Mouse (Mus musculus) myocyte (in vitro differentiated cells): ENCODE data around the gene Lamb3. TPM values are rescaled to one million over a fixed set of nuclear protein-coding genes. Genes with fewer than 3 reads are reported as not detected.

ENCODE experiments used
- H3K27me3 ChIP-seq: one replicate; pipeline ENCODE4 v1.6.1; 2011; ENCODE audit not compliant: control insufficient read depth, insufficient read depth, insufficient read length
- H3K36me3 ChIP-seq: one replicate; pipeline ENCODE4 v1.6.1; 2011; ENCODE audit not compliant: control insufficient read depth, insufficient read depth
- H3K4me2 ChIP-seq: one replicate; pipeline ENCODE4 v1.6.1; 2011; ENCODE audit warnings: low read depth, control low read depth
- H3K4me3 ChIP-seq: one replicate; pipeline ENCODE4 v1.5.1; 2011; ENCODE audit warnings: mild to moderate bottlenecking, control low read depth, moderate library complexity
- H3K79me2 ChIP-seq: one replicate; pipeline ENCODE4 v1.6.1; 2011; ENCODE audit not compliant: control insufficient read depth, insufficient read depth
- H3ac ChIP-seq: one replicate; pipeline ENCODE4 v1.6.1; 2011; ENCODE audit not compliant: control insufficient read depth, insufficient read length
- CEBPB ChIP-seq: IDR thresholded peaks from 2 replicates; pipeline ENCODE4 v1.6.1; 2011; ENCODE audit warnings: mild to moderate bottlenecking, moderate library complexity; ENCODE audit not compliant: poor library complexity, insufficient read depth, severe bottlenecking
- E2F4 ChIP-seq: IDR thresholded peaks from one replicate; pipeline ENCODE4 v1.6.1; 2011; ENCODE audit warnings: mild to moderate bottlenecking, control low read depth, moderate library complexity; ENCODE audit not compliant: insufficient read depth
- MAX ChIP-seq: IDR thresholded peaks from one replicate; pipeline ENCODE4 v1.6.1; 2011; ENCODE audit warnings: low read depth, mild to moderate bottlenecking, control low read depth
- MYOD1 ChIP-seq, 3 experiments: IDR thresholded peaks; one replicate each; pipeline ENCODE4 v1.6.1; 2011; ENCODE audit warnings: control low read depth in 2 of 3, low read depth in 2 of 3, mild to moderate bottlenecking in 2 of 3, moderate library complexity in 1 of 3; ENCODE audit not compliant: insufficient read length in 2 of 3, control insufficient read depth in 1 of 3
- MYOG ChIP-seq, 3 experiments: IDR thresholded peaks; one replicate each; pipeline ENCODE4 v1.6.1; 2011; ENCODE audit warnings: control low read depth in 2 of 3, low read depth in 2 of 3, mild to moderate bottlenecking in 2 of 3; ENCODE audit not compliant: insufficient read length in 2 of 3, control insufficient read depth in 1 of 3, insufficient read depth in 1 of 3
- POLR2A ChIP-seq: IDR thresholded peaks from one replicate; pipeline ENCODE4 v1.6.1; 2011; ENCODE audit warnings: low read depth, mild to moderate bottlenecking, control low read depth, moderate library complexity; ENCODE audit not compliant: insufficient read length
- POLR2AphosphoS2 ChIP-seq: IDR thresholded peaks from one replicate; pipeline ENCODE4 v1.6.1; 2011; ENCODE audit warnings: low read depth, control low read depth; ENCODE audit not compliant: insufficient read length
- REST ChIP-seq: IDR thresholded peaks from one replicate; pipeline ENCODE4 v1.6.1; 2011; ENCODE audit warnings: mild to moderate bottlenecking, control low read depth, moderate library complexity; ENCODE audit not compliant: insufficient read depth, insufficient read length
- SRF ChIP-seq: IDR thresholded peaks from one replicate; pipeline ENCODE4 v1.6.1; 2011; ENCODE audit warnings: low read depth; ENCODE audit not compliant: control insufficient read depth, insufficient read length
- TCF12 ChIP-seq: IDR thresholded peaks from one replicate; pipeline ENCODE4 v1.6.1; 2011; ENCODE audit warnings: mild to moderate bottlenecking, control low read depth; ENCODE audit not compliant: poor library complexity, insufficient read depth, severe bottlenecking
- TCF3 ChIP-seq: IDR thresholded peaks from one replicate; pipeline ENCODE4 v1.6.1; 2011; ENCODE audit warnings: low read depth, control low read depth; ENCODE audit not compliant: insufficient read length
- USF1 ChIP-seq: IDR thresholded peaks from one replicate; pipeline ENCODE4 v1.6.1; 2011; ENCODE audit warnings: low read depth, mild to moderate bottlenecking, control low read depth, moderate library complexity
- polyA plus RNA-seq: library from polyadenylated mRNA; unstranded; fragments of >200 nt; fragmentation: generic; extraction: Trizol; gene quantifications from one replicate; pipeline ENCODE4 v1.2.1, GENCODE M21; 2012; ENCODE audit warnings: missing spikeins

Gene Lamb3
- polyA plus RNA-seq, 1 experiment = 15.5 TPM

GRCm38 (mm10) chr1:193303096-193303495 is 95.6 kb downstream of the Lamb3 start:
- H3K27me3 ChIP-seq = no peaks in the 10 kb centered on the region
- H3K4me3 ChIP-seq = no peak overlapping the region
- TF ChIP-seq TCF3 = no peak
- no peak for TF ChIP-seq SRF
- no peak for TF ChIP-seq POLR2A
- TF ChIP-seq TCF12 = no peak
- no peak for TF ChIP-seq MYOD1 (IDR thresholded peaks at IDR 0.05; ENCODE audit: control insufficient read depth in 1 of 3, insufficient read length in 2 of 3, low read depth in 2 of 3)
- TF ChIP-seq MAX = no peak
- no peak for TF ChIP-seq E2F4
- TF ChIP-seq POLR2AphosphoS2 = no peak
- no peak for TF ChIP-seq MYOG (IDR thresholded peaks at IDR 0.05; ENCODE audit: control insufficient read depth in 1 of 3, insufficient read depth in 1 of 3, insufficient read length in 2 of 3, low read depth in 2 of 3)
- TF ChIP-seq CEBPB = no peak
- TF ChIP-seq REST = no peak
- TF ChIP-seq USF1 = no peak
- no peak overlapping the region for H3K4me2 ChIP-seq
- H3ac ChIP-seq = no peak overlapping the region
- no peaks in the 10 kb centered on the region for H3K79me2 ChIP-seq
- H3K36me3 ChIP-seq = no peaks in the 10 kb centered on the region

DNA sequence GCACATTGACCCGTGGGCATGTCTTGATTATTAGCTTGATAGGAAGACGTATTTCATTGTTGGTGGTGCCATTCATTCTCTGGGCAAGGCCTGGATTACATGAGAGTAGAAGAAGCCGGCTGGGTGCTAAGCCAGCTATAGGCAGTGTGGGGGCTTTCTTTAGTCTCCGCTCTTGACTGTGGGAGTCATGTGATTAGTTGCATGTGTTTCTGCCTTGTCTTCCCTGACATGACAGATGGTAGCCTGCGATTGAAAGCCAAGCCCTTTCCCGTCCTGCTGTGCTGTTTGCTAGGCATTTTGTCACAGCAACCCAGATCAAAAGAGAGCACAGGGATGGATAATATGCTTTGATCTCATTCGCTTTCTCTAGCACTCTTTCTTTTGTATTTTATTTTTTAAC is 97.9 kb downstream of the Lamb3 start:
- Histone ChIP-seq H3K4me3 (no peak overlapping the region), H3ac (no peak overlapping the region), H3K4me2 (no peak overlapping the region), H3K36me3 (no peaks in the 10 kb centered on the region), H3K79me2 (no peaks in the 10 kb centered on the region), H3K27me3 (no peaks in the 10 kb centered on the region)
- TF ChIP-seq MYOG (IDR thresholded peaks at IDR 0.05; ENCODE audit: control insufficient read depth in 1 of 3, insufficient read depth in 1 of 3, insufficient read length in 2 of 3, low read depth in 2 of 3) (no peak), SRF (no peak), USF1 (no peak), TCF3 (no peak), CEBPB (no peak), MAX (no peak), TCF12 (no peak), MYOD1 (IDR thresholded peaks at IDR 0.05; ENCODE audit: control insufficient read depth in 1 of 3, insufficient read length in 2 of 3, low read depth in 2 of 3) (no peak), POLR2AphosphoS2 (no peak), REST (no peak), E2F4 (no peak), POLR2A (no peak)

DNA sequence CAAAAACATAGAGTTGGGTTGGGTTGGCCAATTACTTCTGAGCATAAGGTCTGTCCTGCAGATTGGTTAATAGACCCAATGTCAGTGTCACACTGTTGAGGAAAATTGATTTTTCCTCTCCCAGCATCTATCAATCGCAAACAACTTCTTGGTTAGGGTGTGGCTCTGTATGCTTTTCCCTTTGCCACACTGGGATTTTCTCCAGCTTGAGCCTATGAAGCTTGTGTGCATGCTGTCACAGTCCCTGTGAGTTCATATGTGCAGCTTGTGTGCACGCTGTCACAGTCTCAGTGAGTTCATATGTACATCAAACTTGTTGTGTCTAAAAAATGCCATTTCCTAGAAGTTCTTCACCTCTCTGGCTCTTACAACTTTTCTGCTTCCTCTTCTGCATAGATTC is 99.3 kb downstream of the Lamb3 start:
- Histone ChIP-seq H3K79me2 (no peaks in the 10 kb centered on the region), H3K4me2 (no peak overlapping the region), H3ac (no peak overlapping the region), H3K27me3 (no peaks in the 10 kb centered on the region), H3K4me3 (no peak overlapping the region), H3K36me3 (no peaks in the 10 kb centered on the region)
- TF ChIP-seq TCF3 (no peak), SRF (no peak), MAX (no peak), REST (no peak), TCF12 (no peak), CEBPB (no peak), MYOD1 (IDR thresholded peaks at IDR 0.05; ENCODE audit: control insufficient read depth in 1 of 3, insufficient read length in 2 of 3, low read depth in 2 of 3) (no peak), POLR2AphosphoS2 (no peak), E2F4 (no peak), USF1 (no peak), MYOG (IDR thresholded peaks at IDR 0.05; ENCODE audit: control insufficient read depth in 1 of 3, insufficient read depth in 1 of 3, insufficient read length in 2 of 3, low read depth in 2 of 3) (no peak), POLR2A (no peak)

- no peak overlapping the region for H3ac ChIP-seq
- no peak overlapping the region for H3K4me3 ChIP-seq
- H3K79me2 ChIP-seq = no peaks in the 10 kb centered on the region
- TF ChIP-seq REST (no peak), USF1 (no peak), TCF12 (no peak), POLR2AphosphoS2 (no peak), SRF (no peak), MYOD1 (IDR thresholded peaks at IDR 0.05; ENCODE audit: control insufficient read depth in 1 of 3, insufficient read length in 2 of 3, low read depth in 2 of 3) (no peak), MYOG (IDR thresholded peaks at IDR 0.05; ENCODE audit: control insufficient read depth in 1 of 3, insufficient read depth in 1 of 3, insufficient read length in 2 of 3, low read depth in 2 of 3) (no peak), E2F4 (no peak), CEBPB (no peak), MAX (no peak)
- H3K4me2 ChIP-seq = no peak overlapping the region
- no peaks in the 10 kb centered on the region for H3K36me3 ChIP-seq
- no peaks in the 10 kb centered on the region for H3K27me3 ChIP-seq
Measured at GRCm38 (mm10) chr1:193309785-193310518, 102.5 kb downstream of the Lamb3 start.
